Mouse (Mus musculus): ENCODE results near the gene Auts2.

The Auts2 gene

GRCm38 (mm10) chr5:132268351-132268967 lies 274.7 kb downstream of the Auts2 start:
- no peak for DNase-seq (ENCODE audit: low read depth, low spot score)

DNA sequence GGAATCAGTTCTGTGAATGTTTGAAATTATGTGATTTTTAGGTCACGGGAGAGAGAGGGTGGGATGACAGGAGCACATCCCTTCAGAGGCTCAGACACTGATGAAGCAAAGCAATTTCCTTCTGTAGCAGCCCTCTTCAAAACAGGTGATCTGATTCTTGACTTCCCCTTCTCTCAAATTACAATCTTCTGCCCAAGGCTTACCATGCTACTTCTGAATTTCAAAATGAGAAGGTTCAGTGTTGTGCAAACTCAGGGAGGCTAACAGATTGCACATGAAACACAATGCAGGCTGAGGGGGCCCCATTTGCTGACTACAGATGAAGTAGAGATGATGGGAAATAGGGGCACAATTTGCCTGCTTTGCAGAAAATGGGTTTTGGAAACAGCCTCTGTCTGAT lies 278.1 kb downstream of the Auts2 start:
- DNase-seq (ENCODE audit: low read depth, low spot score) = no peak

GRCm38 (mm10) chr5:132261750-132262149 lies 281.4 kb downstream of the Auts2 start:
- DNase-seq (ENCODE audit: low read depth, low spot score) = no peak

GRCm38 (mm10) chr5:132258882-132259281 lies 284.3 kb downstream of the Auts2 start:
- no peak for DNase-seq (ENCODE audit: low read depth, low spot score)

GRCm38 (mm10) chr5:132255579-132255978 lies 287.6 kb downstream of the Auts2 start:
- no peak for DNase-seq (ENCODE audit: low read depth, low spot score)

DNA sequence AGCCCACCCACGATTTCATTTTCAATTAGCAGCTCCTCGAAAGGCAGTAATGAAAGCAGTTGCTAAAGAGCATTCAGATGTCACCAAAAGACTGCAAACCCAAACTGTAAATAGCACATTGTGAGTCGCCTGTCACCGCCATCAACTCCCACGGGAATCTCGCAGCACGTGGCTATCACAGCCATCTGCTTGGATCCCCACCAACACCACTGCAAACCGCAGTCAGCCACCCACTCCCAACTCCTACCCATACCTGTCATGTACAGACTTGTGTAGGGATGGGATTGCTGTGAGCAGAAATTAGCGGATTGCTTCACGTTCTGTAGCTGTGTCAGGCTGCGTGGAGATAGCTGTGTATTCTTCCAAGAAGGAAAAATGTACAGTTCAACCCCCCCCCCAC lies 293.6 kb downstream of the Auts2 start:
- DNase-seq (ENCODE audit: low read depth, low spot score) = no peak

DNA sequence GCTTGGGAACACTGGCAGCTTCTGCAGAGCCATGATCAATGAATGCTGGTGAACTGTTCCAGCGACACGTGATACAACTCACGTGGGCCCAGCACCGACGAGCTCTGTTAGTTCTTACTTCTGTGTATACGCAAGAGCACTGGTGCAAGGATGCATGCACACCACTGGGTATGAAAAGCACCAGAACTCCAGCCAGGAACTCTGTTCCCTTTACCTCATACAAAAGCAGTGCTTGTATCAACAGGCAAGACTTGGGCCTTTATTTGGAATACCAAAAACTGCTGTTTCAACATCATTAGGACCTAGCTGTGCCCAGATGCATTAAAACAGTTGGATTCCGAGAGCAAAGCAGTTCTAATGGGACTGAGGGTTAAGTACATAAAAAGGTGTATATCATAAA lies 295.1 kb downstream of the Auts2 start:
- DNase-seq (ENCODE audit: low read depth, low spot score) = no peak

DNA sequence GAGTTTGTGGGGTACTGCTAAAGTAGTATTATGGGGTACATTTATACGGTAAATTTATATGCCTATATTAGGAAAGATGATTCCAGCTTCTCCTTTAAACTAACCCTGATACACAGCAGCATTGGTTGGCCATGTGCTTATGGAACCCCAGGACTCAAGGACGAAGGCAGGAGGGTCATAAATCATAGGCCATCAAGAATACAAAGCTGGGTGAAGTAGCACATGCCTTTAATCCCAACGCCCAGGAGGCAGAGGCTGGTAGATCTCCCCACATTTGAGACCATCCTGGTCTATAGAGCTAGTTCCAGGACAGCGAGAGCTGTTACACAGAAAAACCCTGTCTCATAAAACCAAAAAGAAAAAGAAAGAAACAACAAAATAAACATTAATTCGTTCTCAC lies 307.7 kb downstream of the Auts2 start:
- DNase-seq (ENCODE audit: low read depth, low spot score) = no peak

GRCm38 (mm10) chr5:132234471-132234870 lies 308.7 kb downstream of the Auts2 start:
- no peak for DNase-seq (ENCODE audit: low read depth, low spot score)

DNA sequence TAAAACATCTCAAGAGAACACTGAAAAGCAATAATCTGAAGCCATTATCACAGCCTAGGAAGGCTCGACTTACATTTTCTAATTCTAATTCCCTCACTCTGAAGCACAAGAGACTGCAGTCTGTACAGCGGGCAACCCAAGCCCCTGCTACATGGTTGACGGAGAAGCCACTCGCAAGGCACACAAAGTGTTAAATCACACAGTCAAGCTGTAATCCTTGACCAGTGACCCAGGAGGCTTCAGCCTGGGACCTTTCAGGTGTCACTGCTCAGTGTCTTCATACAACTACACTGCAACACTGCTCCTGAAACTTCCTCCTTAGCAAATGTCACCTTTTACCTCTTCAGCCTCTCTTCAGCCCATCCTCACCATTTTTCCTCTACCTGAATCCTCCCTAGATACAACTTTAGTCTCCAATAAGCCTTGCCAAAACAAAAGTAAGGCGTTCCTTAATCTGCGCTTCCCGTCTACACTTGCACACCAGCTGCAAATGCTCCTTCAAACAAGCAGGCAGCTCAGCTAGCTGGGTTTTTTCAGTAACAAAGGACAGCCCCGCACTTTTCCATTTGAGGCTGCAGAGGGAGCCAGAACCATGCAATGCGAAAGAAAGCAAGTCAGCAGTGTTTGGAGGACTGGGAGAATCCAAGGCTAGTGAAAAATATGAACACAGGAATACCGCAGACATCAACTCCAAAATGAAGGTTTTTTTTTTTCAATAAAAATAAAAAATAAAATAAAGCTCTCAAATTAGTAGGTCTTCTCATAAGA lies 311.7 kb downstream of the Auts2 start:
- DNase-seq (ENCODE audit: low read depth, low spot score) = no peak

- no peak for DNase-seq (ENCODE audit: low read depth, low spot score)
Observed at GRCm38 (mm10) chr5:132229644-132230357, 313.3 kb downstream of the Auts2 start.

- no peak for DNase-seq (ENCODE audit: low read depth, low spot score)
Observed at GRCm38 (mm10) chr5:132229023-132229422, 314.1 kb downstream of the Auts2 start.

- no peak for DNase-seq (ENCODE audit: low read depth, low spot score)
Observed at GRCm38 (mm10) chr5:132220376-132220930, 322.7 kb downstream of the Auts2 start.

DNA sequence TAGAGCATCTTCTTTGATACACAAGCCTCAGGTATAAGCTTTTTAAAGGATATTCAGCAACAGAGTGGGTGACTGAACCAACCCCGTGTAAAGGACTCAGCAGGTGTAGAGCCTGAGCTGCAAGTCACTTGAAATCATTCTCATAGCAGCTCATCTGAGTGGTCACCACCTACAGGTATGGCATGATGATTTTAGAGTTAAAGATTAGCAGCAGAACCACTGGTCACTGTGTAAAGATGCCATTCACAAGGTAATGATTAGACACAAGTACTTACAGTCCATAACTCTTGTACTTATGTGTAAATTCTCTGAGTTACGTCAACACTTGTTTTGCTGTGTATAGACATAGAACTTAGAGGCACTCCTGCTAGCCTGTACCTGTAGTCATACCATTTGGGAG lies 327.0 kb downstream of the Auts2 start:
- DNase-seq (ENCODE audit: low read depth, low spot score) = no peak

- no peak for DNase-seq (ENCODE audit: low read depth, low spot score)
Observed at GRCm38 (mm10) chr5:132212446-132212845, 330.7 kb downstream of the Auts2 start.

- no peak for DNase-seq (ENCODE audit: low read depth, low spot score)
Observed at GRCm38 (mm10) chr5:132209694-132210093, 333.4 kb downstream of the Auts2 start.

- no peak for DNase-seq (ENCODE audit: low read depth, low spot score)
Observed at GRCm38 (mm10) chr5:132206220-132206619, 336.9 kb downstream of the Auts2 start.

DNA sequence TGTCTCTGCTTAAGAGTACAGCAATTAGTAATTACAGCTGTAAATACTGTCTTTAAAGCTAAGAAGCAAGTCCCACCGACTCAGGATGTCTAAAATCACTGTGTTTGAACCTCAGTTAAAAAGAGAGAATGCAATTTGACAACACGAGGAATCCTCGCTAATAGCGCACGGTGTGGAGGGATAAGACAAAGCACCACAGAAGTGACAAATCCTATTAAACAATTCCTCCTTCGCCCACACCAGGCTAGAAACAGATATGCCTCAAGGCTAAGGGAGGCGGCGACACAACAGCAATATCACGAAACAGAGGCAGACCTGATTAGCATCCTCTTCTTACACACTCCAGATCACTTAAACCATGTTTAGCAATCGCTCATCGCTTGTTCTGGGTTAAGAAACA lies 339.3 kb downstream of the Auts2 start:
- no peak for DNase-seq (ENCODE audit: low read depth, low spot score)

GRCm38 (mm10) chr5:132201077-132201645 lies 342.0 kb downstream of the Auts2 start:
- DNase-seq (ENCODE audit: low read depth, low spot score) = no peak

DNA sequence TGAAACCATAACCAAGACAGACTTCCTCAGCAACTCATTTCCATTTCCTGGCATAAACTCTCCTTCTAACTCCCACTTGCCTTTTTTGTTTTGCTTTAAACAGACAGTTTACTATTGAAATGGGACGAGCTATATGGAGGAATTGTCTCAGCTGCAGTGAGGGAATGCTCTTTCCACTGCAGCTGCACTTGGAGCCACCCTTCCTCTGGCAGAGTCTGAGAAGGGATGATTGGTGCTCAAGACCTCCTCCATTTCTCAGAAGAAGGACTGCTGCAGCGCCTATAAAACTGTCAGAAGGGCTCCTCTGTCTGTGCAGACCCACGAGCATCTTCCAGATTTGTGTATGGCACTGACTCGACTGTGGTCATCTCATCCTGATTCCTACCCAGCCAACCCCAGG lies 342.5 kb downstream of the Auts2 start:
- no peak for DNase-seq (ENCODE audit: low read depth, low spot score)

GRCm38 (mm10) chr5:132195048-132195533 lies 348.1 kb downstream of the Auts2 start:
- DNase-seq (ENCODE audit: low read depth, low spot score) = no peak

- no peak for DNase-seq (ENCODE audit: low read depth, low spot score)
Observed at GRCm38 (mm10) chr5:132190190-132190589, 353.0 kb downstream of the Auts2 start.

Measured in c-Kit-negative CD71-positive TER-119-positive erythroid progenitor cells, embryonic 14.5 days (primary cell).